Mouse (Mus musculus) embryonic fibroblast, embryonic 13.5 days (primary cell): ENCODE measurements around the gene Klhdc7b.

Experiments
- CTCF ChIP-seq: IDR thresholded peaks from 2 replicates; pipeline ENCODE4 v1.5.1; 2011; ENCODE audit warnings: mild to moderate bottlenecking, control low read depth, low read length, moderate library complexity, borderline replicate concordance; ENCODE audit not compliant: insufficient read depth
- POLR2A ChIP-seq: IDR thresholded peaks from 2 replicates; pipeline ENCODE4 v1.6.1; 2011; ENCODE audit warnings: low read depth, mild to moderate bottlenecking, control low read depth, low read length, moderate library complexity

DNA sequence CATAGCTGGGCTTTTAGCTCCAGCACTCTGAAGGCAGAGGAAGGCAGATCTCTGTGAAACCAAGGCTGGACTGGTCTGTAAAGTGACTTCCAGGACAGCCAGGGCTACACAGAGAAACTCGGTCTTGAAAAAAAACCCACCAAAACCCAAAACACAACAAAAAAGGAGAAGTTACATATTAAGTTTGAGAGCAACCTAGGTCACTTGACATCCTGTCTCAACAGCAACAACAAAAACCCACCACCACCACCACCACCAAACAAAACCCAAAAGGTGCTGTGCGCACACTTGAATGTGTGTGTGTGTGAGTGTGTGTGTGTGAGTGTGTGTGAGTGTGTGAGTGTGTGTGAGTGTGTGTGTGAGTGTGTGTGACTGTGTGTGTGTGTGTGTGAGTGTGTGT, 45.0 kb upstream of the Klhdc7b start:
- TF ChIP-seq CTCF, result no peak
- TF ChIP-seq POLR2A, result no peak
